Mouse (Mus musculus) neural tube, embryonic 14.5 days (tissue): ENCODE data around the gene Sh3bp5l. TPM values are rescaled to one million over a fixed set of nuclear protein-coding genes. Genes with fewer than 3 reads are reported as not detected.

Experiments
- ATAC-seq: fragments of 200-750 bp; cut with Nextera tagmentation; 2 replicates; pipeline ENCODE4 v1.8.0; 2017; ENCODE audit warnings: low read depth, mild to moderate bottlenecking, moderate TSS enrichment, moderate library complexity
- H3K27ac ChIP-seq: fragments of 300-500 bp; sonication (generic); 2 replicates; pipeline ENCODE4 v1.5.1; 2014; ENCODE audit warnings: low read depth, mild to moderate bottlenecking, control low read depth, low read length, moderate library complexity, mixed read lengths
- H3K27me3 ChIP-seq: fragments of 300-500 bp; sonication (generic); 2 replicates; pipeline ENCODE4 v1.6.1; 2014; ENCODE audit warnings: low read length; ENCODE audit not compliant: control insufficient read depth, insufficient read depth
- H3K36me3 ChIP-seq: fragments of 300-500 bp; sonication (generic); 2 replicates; pipeline ENCODE4 v1.6.1; 2014; ENCODE audit warnings: low read length, mixed read lengths; ENCODE audit not compliant: control insufficient read depth, insufficient read depth
- H3K4me1 ChIP-seq: fragments of 300-500 bp; sonication (generic); 2 replicates; pipeline ENCODE4 v1.6.1; 2014; ENCODE audit warnings: low read length; ENCODE audit not compliant: control insufficient read depth, insufficient read depth
- H3K4me2 ChIP-seq: fragments of 300-500 bp; sonication (generic); 2 replicates; pipeline ENCODE4 v1.6.1; 2014; ENCODE audit warnings: mild to moderate bottlenecking, low read depth, low read length, control low read depth
- H3K4me3 ChIP-seq: fragments of 300-500 bp; sonication (generic); 2 replicates; pipeline ENCODE4 v1.5.1; 2014; ENCODE audit warnings: low read depth, low read length, control low read depth, mixed read lengths
- H3K9ac ChIP-seq: fragments of 300-500 bp; sonication (generic); replicated peaks from 2 replicates; pipeline ENCODE4 v1.6.1; 2014; ENCODE audit warnings: low read depth, mild to moderate bottlenecking, control low read depth, low read length, mixed read lengths
- H3K9me3 ChIP-seq: fragments of 300-500 bp; sonication (generic); 2 replicates; pipeline ENCODE4 v1.6.1; 2016; ENCODE audit warnings: low read length; ENCODE audit not compliant: control insufficient read depth
- WGBS: fragments of 180-500 bp; shearing (Covaris S2); extraction: QIAGEN DNeasy Blood & Tissue Kit; methylation state at CpG from one replicate; pipeline ENCODE4 v1.1.7; 2014; 5-methylcytosine and 5-hydroxymethylcytosine counted together
- polyA plus RNA-seq: library from polyadenylated mRNA; unstranded; fragments of >200 nt; fragmentation: Nextera tagmentation; extraction: Ambion mirVana; gene quantifications from 2 replicates; pipeline ENCODE4 v1.2.1, GENCODE M21; 2014

The Sh3bp5l gene
- polyA plus RNA-seq, 1 experiment from 2014 or later, result 32.8 TPM

DNA sequence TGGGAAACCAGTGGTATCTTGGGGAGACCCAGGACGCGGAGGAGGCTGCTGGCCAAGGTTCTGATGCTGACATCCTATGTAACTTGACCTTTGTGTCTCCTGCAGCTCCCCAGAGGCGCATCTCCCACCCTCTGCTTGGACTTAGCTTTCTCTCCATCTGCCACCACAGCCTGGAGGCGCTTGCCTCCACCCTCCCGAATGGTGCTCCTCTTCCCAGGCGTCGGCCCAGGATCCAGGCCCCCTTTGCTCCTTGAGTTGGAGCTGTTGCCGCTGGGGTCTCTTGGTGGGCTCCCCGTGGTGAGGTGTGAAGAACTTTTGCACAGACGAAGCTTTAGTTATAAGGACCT, 598 bp downstream of the Sh3bp5l start:
- ATAC-seq, result 0 out of 2 replicates have a peak, but pooled peaks have one; percentile 21
- no peaks in the 10 kb centered on the region for H3K27me3 ChIP-seq
- no peaks in the 10 kb centered on the region for H3K9me3 ChIP-seq
- no peak overlapping the region for H3K27ac ChIP-seq
- peak overlapping the region; percentile 85 for H3K4me3 ChIP-seq
- WGBS, result 30% methylated on average over 8 of the region's 10 CpGs
- H3K36me3 ChIP-seq, result peaks cover 14% of the 10 kb centered on the region; the same call in 1 of the 2 replicates
- H3K9ac ChIP-seq, result peak overlapping the region; percentile 79
- peaks cover 26% of the 10 kb centered on the region for H3K4me1 ChIP-seq
- H3K4me2 ChIP-seq, result peak overlapping the region; percentile 91

DNA sequence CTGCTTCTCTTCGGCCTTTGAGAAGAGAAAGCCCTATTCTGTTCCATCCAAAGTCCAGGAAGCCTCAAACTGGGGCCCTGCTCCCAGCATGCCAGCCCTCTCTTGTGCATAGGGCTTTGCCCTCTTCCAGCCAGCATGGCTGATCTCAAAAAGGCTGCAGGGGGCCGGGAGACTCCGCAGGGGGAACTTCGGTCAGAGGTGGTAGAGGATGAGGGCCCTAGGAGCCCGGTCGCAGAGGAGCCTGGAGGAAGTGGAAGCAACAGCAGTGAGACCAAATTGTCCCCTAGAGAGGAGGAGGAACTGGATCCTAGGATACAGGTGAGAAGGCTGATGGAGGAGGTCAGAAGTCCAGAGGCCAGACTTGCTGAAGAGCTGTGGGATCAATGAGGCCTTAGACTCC, 1.0 kb downstream of the Sh3bp5l start:
- 91% methylated on average over 6 of the region's 6 CpGs for WGBS
- Histone ChIP-seq H3K36me3 (peaks cover 18% of the 10 kb centered on the region; the same call in 1 of the 2 replicates), H3K9ac (peak overlapping the region; percentile 79; the same call in 1 of the 2 replicates), H3K27me3 (no peaks in the 10 kb centered on the region), H3K4me1 (peaks cover 26% of the 10 kb centered on the region), H3K4me3 (peak overlapping the region; percentile 85), H3K27ac (no peak overlapping the region), H3K9me3 (no peaks in the 10 kb centered on the region), H3K4me2 (peak overlapping the region; percentile 91)
- no peak for ATAC-seq

DNA sequence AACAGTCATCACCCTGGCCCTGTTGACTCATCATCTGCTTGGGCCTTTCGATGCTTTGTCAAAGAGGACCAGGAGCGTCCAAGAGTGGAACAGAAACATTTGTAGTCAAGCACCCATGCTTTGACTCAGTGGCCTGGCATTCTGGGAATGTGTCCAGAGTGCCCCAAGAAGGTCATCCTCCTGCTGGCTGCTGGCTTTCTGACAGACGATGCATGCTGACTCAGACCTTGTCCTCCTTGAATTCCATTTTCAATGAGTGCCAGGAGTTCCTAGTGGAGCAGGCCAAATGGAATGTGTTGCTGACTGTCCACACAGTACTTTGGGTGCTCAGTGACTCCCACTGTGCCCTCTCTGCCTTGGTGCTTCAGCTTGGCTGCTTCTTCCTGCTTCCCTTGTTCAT, 4.2 kb downstream of the Sh3bp5l start:
- Histone ChIP-seq H3K4me3 (no peak overlapping the region), H3K36me3 (peaks cover 39% of the 10 kb centered on the region), H3K4me2 (no peak overlapping the region), H3K9ac (no peak overlapping the region), H3K9me3 (no peaks in the 10 kb centered on the region), H3K27me3 (no peaks in the 10 kb centered on the region), H3K27ac (no peak overlapping the region), H3K4me1 (peaks cover 18% of the 10 kb centered on the region)
- ATAC-seq, result no peak
- 73% methylated on average over 3 of the region's 3 CpGs for WGBS

DNA sequence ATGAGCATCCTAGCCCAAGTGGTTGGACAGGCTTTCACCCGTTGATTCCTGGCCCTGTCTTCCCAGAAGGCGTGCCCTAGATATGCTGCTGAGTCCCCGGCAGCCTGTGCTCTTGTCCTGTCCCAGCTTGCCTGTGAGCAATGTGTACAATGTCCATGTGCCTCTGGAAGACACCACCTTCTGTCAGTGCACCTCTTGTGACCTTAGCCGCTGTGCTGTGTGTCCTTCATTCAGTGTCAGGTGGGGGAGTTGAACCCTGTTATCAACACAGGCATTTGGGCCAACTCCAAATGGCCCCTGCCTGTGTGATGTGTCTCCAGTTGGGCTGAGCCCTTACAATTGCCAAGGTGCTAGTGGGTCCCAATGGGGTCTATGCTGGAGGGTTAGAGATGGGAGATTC, 16.2 kb downstream of the Sh3bp5l start:
- no peak for ATAC-seq
- H3K4me1 ChIP-seq, result no peaks in the 10 kb centered on the region
- peaks cover 30% of the 10 kb centered on the region for H3K36me3 ChIP-seq
- 96% methylated on average over 4 of the region's 4 CpGs for WGBS
- H3K27me3 ChIP-seq, result no peaks in the 10 kb centered on the region
- no peaks in the 10 kb centered on the region for H3K9me3 ChIP-seq
- H3K27ac ChIP-seq, result no peak overlapping the region
- no peak overlapping the region for H3K4me3 ChIP-seq
- no peak overlapping the region for H3K4me2 ChIP-seq
- no peak overlapping the region for H3K9ac ChIP-seq

DNA sequence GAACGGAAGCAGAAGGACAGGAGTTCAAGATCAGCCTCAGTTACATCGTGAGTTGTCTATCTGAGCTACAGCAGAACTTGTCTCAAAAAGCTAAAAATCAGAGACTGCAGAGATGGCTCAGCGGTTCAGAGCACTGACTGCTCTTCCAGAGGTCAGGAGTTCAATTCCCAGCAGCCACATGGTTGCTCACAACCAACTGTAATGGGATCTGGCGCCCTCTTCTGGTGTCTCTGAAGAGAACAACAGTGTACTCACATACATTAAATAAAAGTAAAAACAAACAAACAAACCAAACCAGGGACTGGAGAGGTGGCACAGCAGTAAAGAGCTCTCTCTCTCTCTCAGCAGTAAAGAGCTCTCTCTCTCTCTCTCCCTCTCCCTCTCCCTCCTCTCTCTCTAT, 20.1 kb downstream of the Sh3bp5l start:
- H3K4me1 ChIP-seq, result no peaks in the 10 kb centered on the region
- H3K4me3 ChIP-seq, result no peak overlapping the region
- H3K27me3 ChIP-seq, result no peaks in the 10 kb centered on the region
- ATAC-seq, result no peak
- 74% methylated on average over 4 of the region's 4 CpGs for WGBS
- no peak overlapping the region for H3K4me2 ChIP-seq
- H3K36me3 ChIP-seq, result peaks cover 17% of the 10 kb centered on the region
- no peak overlapping the region for H3K9ac ChIP-seq
- no peak overlapping the region for H3K27ac ChIP-seq
- no peaks in the 10 kb centered on the region for H3K9me3 ChIP-seq

DNA sequence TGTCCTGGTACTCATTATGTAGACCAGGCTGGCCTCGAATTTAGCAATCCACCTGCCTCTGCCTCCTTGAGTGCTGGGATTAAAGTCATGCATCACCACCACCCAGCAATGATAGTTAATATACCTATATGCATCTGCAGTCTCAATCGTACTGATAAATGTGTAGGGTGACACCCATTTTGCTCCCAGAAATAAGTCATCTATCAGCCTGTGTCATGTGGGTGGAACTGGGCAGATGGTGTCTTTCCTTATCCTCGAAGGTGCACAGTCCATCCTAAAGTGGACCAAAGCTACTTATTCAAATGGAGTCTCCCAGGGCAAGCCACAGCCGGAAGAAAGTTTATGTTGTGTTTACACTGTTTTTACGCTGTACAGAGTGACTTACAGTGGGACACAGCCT, 20.7 kb downstream of the Sh3bp5l start:
- H3K27me3 ChIP-seq, result no peaks in the 10 kb centered on the region
- H3K9me3 ChIP-seq, result no peaks in the 10 kb centered on the region
- H3K4me1 ChIP-seq, result no peaks in the 10 kb centered on the region
- no peak overlapping the region for H3K4me3 ChIP-seq
- ATAC-seq, result no peak
- H3K9ac ChIP-seq, result no peak overlapping the region
- H3K36me3 ChIP-seq, result peaks cover 12% of the 10 kb centered on the region
- no peak overlapping the region for H3K27ac ChIP-seq
- H3K4me2 ChIP-seq, result no peak overlapping the region
- WGBS, result 91% methylated on average over 5 of the region's 5 CpGs

DNA sequence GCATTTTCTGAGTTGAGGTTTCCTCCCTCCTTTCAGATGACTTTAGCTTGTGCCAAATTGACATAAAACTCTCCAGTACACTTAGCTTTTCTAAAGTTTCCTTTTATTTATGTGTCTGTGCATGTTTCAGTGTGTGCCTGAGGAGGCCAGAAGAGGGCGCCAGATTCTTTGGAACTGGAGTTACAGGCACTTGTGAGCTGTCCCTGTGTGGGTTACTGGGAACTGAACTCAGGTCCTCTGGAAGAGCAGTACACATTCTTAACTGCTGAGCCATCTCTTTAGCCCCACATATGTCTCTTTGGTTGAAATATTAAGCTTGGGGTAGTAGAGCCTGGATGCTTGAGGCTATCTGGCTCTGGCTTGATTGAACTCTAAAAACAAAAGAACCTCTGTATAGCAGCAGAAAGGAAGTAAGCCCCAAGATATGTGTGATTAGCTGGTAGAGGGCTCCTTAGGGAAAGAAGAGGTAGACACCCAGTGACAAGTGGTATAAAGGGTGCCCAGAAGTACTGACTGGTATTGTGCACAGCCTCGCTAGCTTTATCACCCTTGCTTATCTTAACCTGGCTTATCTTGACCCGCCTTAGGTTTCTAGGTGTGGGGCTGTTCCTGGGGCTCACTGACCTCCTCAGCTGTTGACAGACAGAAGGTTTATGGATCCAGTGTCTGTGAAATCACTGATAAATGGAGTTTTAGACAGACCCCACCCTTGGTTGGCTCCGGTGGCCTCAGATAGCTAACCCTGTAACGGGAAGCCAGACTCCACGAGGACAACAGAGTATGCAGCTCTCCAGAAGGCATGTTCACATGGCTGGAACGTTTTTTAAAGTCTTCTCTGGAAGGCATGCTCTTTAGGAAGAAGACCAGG, 22.4 kb downstream of the Sh3bp5l start:
- Histone ChIP-seq H3K36me3 (no peaks in the 10 kb centered on the region), H3K4me1 (no peaks in the 10 kb centered on the region), H3K9ac (no peak overlapping the region), H3K27ac (no peak overlapping the region), H3K4me2 (no peak overlapping the region), H3K27me3 (no peaks in the 10 kb centered on the region), H3K4me3 (no peak overlapping the region), H3K9me3 (no peaks in the 10 kb centered on the region)
- 61% methylated on average over 7 of the region's 7 CpGs for WGBS
- no peak for ATAC-seq

DNA sequence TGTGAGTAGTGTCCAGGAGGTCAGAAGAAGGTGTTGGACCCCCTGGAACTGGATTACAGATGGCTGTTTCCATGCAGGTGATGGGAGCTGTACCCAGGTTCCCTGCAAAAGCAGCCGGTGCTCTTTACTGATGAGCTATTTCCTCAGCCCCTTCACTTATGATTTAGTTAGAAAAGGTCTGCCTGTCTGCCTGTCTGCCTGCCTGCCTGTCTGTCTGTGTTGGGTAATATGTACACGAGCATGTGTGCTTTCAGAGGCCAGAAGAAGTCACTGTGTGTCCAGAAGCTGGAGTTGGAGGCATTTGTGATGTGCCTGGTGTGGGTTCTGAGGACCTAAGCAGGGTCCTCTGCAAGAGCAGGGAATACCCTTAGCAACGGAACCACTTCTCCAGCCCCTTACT, 23.2 kb downstream of the Sh3bp5l start:
- H3K9me3 ChIP-seq, result no peaks in the 10 kb centered on the region
- no peaks in the 10 kb centered on the region for H3K4me1 ChIP-seq
- no peak overlapping the region for H3K27ac ChIP-seq
- WGBS, result 84% methylated on average over 3 of the region's 3 CpGs
- no peak overlapping the region for H3K9ac ChIP-seq
- no peak overlapping the region for H3K4me2 ChIP-seq
- H3K36me3 ChIP-seq, result no peaks in the 10 kb centered on the region
- ATAC-seq, result no peak
- H3K27me3 ChIP-seq, result no peaks in the 10 kb centered on the region
- no peak overlapping the region for H3K4me3 ChIP-seq

DNA sequence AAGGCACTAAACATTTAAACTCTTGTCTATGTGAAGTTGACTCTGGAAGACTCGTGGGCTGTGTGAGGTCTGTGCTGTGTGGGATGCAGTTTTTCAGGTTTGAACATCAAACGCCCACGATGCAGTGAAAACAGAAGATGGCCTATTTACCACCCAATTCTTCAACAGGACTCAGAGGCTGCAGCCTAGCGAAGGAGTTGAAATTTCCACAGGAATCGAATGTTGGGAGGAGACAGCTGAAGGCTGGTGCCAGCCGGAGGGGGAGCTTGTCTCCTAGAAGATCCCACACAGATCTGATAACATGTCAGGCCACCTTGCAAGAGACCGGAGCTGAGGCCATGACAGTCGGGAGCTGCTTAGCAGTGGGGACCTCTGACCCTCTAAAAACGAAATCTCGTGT, 24.0 kb downstream of the Sh3bp5l start:
- Histone ChIP-seq H3K4me3 (no peak overlapping the region), H3K27ac (no peak overlapping the region), H3K9ac (no peak overlapping the region), H3K4me1 (no peaks in the 10 kb centered on the region), H3K9me3 (no peaks in the 10 kb centered on the region), H3K4me2 (no peak overlapping the region), H3K27me3 (no peaks in the 10 kb centered on the region), H3K36me3 (no peaks in the 10 kb centered on the region)
- WGBS, result 77% methylated on average over 10 of the region's 10 CpGs
- ATAC-seq, result no peak
